Mouse (Mus musculus) liver, postnatal 0 days (tissue): ENCODE data around the gene Lama2.
A peak's percentile ranks its signal among the peaks of the same experiment; 100 is the strongest.

Experiments
- CTCF ChIP-seq: sonication (generic); IDR thresholded peaks from 2 replicates; pipeline ENCODE4 v1.5.1; 2016; ENCODE audit warnings: antibody characterized with exemption, low read depth
- EP300 ChIP-seq: IDR thresholded peaks from 2 replicates; pipeline ENCODE4 v1.6.1; 2016; ENCODE audit warnings: antibody characterized with exemption, low read depth, mild to moderate bottlenecking

DNA sequence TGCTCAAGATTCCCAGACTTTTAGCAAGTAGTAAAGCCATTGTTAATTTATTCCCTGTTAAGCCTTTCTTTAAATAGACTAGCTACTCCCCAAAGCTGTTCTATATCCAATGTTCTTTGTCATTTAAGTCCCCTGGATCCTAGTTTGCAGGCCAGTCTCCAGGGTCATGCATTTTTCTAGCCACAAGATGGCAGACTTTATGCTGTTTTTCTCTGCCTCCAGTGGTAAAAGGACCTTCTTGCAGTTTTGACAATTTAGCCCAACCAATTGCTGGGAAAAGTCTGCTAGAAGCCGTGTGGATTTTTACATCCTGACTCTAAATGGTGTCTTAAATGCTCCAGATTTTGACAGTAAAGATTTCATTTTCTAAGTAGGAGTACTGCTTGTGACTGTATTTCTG lies 486.4 kb downstream of the Lama2 start:
- TF ChIP-seq CTCF (peak; percentile 71), EP300 (no peak)
